Mouse (Mus musculus): Measurements from ENCODE around the gene Sipa1l3. TPM values are rescaled to one million over a fixed set of nuclear protein-coding genes. Genes with fewer than 3 reads are reported as not detected.

Sipa1l3 gene
- total RNA-seq, 2 experiments from 2014 or later = 5.4 to 28.2 TPM

DNA sequence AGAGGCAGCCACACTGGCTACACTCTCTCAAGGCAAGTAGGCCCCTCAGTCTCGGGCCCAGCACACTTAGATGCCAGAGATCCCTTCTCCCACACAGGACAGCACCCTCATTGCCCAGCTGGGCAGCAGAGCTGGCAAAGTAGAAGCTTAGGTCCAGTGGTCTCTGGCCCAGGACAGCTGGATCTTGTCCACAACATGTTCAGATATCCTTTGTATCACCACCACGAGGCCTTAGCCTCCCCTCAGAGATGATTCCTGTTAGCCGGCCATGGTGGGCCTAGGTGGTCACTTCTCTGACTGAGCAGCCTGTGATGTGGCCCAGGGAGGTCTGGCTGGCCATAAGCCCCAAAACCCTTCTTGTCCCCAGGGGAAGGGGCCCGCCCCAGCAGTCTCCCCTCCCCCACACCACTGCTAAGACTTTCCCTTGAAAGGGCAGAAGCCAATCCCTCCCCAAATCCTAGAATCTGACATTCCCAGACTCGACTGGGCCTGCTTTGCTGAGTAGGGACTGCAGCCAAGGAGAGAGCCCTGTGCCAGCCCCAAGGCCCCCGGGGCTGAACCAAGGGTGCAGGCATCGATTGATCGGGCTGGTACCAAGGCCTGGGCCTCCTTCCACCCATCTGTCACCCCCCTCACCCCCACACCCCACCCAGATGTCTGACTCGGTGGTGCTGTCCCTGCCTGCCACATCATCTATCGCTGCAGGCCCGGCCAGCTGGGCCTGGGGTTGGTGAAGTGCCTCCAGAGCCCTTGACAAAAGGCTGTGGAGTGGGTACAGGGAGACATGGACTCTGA is 227.6 kb downstream of the Sipa1l3 start:
- ATAC-seq (replicated peaks; ENCODE audit: poor library complexity) = no peak

DNA sequence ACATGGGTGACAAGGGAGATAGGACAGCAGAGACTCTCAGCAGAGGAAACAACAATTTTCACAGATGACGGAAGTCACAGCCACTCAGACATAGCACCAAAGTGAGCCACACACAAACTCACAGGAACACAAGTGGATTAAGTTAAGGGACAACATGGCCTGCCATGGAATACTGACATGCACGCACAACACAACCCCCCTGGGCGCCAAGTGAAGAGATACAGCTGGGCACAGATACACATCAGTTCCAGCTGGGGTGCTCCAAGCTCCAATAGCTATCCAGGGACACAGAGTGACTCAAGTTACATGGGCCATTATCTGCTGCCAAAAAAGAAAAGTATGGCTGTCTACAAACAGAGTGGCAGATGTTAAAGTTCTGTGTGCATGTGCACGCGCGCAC is 228.6 kb downstream of the Sipa1l3 start:
- ATAC-seq (replicated peaks; ENCODE audit: poor library complexity) = no peak

DNA sequence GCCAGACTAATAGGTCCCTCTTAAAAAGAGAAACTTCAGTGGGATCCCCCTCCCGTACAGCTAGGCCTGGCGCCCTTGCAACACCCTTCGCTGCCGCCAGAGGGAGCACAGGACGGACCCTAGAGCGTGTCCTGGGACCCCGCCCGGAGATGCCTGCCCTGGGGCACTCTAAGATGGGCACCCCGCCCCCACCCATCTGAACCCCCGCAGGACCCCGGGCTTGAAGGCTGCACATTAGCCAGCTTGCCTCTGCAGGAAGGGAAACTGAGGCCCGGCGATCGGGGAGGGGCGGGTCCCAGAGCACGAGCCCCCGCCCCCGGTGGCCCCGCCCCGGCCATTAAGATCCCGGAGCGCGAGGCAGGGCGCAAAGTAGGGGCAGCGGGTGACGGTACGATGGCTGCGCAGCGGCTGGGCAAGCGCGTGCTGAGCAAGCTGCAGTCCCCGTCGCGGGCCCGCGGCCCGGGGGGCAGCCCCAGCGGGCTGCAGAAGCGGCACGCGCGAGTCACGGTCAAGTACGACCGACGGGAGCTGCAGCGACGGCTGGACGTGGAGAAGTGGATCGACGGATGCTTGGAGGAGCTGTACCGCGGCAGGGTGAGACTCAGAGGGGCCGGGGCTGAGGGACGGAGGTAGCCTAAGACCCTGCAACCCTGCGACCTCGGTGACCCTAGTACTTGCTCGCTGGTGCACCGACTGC is 229.4 kb downstream of the Sipa1l3 start, which contains the start of gene Ppp1r14a:
Gene Ppp1r14a (plus strand): TSS at position 367 of the 697 bp plus-strand sequence.
- peak; percentile 84 for ATAC-seq (replicated peaks; ENCODE audit: poor library complexity)

DNA sequence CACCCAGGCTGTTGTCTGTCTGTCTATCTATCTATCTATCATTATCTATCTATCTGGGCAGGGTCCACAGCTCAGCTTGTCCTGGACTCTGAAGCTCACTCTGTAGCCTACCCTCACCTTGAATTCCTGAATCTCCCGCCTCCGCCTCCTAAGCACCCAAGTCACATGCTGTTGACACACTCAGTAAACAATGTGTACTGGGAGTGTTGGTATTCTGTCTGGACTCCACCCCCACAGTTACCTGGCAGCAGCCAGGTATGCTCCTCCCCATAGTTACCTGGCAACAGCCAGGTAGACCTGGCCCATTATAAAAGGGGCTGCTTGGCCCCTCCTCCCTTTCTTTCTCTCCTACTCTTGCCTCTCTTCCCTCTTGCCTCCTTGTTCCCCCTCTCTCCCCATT is 230.4 kb downstream of the Sipa1l3 start:
- ATAC-seq (replicated peaks; ENCODE audit: poor library complexity) = no peak

DNA sequence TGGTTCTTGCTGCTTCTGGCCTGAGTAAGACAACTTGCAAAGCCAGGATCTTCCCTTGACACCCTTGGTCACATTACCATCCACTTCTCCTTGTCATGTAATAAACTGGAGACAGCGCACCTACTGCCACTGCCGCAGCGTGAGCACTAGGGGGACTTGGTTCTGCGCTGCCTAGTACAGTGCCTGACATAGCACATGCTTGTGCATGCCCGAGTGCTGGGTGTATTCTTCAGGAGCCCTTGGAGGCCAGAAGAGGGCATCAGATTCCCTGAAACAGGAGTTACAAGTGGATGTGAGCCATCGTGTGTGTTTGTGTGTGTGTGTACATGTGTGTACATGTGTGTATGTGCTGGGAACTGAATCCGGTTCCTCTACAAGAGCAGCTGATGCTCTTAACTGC is 231.0 kb downstream of the Sipa1l3 start:
- ATAC-seq (replicated peaks; ENCODE audit: poor library complexity) = peak; percentile 26; the same call in 1 of the 2 replicates

GRCm38 (mm10) chr7:29284523-29284922 is 233.9 kb downstream of the Sipa1l3 start:
- ATAC-seq (replicated peaks; ENCODE audit: poor library complexity) = no peak

DNA sequence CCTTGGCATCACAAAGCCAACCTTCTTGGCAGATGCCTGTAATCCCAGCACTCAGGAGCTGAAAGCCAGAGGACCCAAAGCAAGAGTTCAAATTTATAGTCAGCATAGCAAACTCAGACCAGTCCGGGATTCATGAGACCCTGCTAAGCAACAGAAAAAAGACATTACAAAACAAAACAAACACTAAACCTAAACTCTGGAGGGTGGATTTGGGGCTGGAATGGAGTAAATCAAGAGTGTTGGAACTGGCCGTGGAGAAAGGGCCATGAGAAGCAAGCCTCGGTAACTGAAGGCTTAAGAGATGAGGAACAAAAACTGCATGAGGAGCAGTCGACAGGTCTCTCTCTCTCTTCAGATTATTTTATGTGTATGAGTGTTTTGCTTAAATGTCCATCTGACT is 234.6 kb downstream of the Sipa1l3 start:
- no peak for ATAC-seq (replicated peaks; ENCODE audit: poor library complexity)

- peak; percentile 48 for ATAC-seq (replicated peaks; ENCODE audit: poor library complexity)
Observed at GRCm38 (mm10) chr7:29282074-29282554, 236.3 kb downstream of the Sipa1l3 start.

DNA sequence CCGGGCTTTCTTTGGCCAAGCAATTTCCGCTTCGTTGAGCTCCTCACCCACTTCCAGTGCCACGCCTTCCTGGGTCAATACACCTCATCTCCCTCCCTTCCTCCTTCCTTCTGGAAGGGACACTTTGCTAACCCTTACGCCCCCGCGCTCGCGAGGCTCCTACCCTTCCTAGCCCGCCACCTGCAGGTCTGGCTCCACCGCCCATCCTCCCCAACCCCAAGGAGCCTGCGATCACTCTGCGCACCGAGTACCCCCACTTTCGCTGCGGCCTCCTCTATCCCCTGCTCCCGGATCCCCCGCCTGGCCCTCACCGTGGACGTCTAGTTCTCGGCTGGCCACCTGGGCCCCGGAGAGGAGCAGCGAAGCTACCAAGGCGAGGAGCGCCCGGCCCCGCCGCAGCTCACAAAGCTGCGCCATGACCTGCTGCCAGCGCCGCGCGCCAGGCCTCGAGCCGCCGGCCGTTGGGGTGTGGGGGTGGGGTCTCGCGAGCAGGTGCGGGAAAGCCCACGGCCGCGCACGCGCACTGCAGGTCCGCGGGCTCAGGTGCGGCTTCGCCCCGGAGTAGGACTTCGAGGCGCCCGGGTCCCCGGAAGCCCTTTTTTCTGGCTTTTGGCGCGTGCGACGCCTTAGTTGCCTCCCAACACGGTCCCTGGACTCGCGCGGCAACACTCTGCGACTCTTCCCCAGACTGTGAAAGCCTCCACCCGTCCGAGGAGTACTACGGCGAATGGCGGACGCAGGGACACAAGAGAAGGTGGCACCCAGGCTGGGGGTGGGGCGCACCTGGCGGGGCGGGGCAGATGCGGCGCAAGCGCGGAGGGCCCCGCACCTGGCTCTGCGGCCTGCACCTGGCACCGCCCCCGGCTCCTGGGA is 237.0 kb downstream of the Sipa1l3 start, which contains the start of gene Spint2:
Gene Spint2 (minus strand): TSS at position 712 of the 873 bp plus-strand sequence.
- ATAC-seq (replicated peaks; ENCODE audit: poor library complexity) = peak; percentile 51

DNA sequence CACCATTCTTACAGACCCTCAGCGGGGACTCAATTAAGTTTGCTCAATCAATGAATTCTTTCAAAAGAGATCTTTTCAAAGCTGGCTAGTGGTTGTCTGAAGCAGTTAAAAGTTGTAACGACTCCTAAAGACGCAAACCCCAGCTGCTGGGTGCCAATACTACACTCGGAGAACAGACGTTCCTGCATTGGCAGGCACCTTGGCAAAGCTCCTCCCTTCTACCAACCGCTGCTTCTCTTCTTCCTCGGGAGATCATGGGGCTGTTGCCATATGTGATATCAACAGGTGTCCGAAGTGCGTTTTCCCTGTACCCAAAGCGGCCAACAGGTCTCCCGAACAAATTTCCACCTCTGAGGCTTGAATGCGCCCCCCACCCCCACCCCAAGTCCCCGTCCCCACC is 237.6 kb downstream of the Sipa1l3 start:
- peak; percentile 53 for ATAC-seq (replicated peaks; ENCODE audit: poor library complexity)

DNA sequence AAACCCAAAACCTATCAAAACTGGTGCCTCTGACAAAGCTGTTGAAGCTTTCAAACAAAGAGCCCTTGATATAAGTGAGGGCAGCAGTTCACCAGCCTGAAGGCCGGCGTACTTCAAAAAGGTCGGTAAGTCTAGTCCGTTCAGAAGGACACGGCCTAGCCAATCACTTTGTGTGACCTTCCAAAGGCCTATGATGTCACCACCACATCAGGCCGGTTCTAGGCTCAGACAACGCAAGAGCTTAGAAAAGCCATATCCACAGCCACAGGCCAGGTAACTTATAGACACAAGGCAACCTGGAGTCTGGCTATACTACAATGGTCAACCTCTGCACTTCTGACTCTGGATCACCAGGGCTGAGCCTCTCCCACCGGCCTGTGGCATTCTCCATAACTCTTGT is 238.5 kb downstream of the Sipa1l3 start:
- no peak for ATAC-seq (replicated peaks; ENCODE audit: poor library complexity)

DNA sequence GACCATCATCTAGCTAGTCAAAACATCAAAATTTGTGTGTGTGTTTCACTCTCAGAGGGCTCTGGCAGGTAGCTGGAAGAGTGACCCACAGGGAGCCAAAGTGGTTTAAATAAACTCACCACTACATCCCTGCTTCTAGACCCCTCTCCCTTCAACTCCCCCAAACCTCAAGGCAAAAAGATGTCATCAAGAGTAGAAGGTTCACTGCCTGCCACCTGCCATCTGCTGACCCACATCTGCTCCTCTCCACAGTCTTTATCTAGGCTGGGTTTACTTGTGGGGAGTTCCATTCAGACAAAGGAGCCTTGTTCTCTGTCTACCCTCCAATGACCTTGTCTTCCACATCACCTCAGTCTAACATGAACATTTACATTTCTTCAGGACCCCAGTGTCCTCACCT is 239.2 kb downstream of the Sipa1l3 start:
- no peak for ATAC-seq (replicated peaks; ENCODE audit: poor library complexity)

DNA sequence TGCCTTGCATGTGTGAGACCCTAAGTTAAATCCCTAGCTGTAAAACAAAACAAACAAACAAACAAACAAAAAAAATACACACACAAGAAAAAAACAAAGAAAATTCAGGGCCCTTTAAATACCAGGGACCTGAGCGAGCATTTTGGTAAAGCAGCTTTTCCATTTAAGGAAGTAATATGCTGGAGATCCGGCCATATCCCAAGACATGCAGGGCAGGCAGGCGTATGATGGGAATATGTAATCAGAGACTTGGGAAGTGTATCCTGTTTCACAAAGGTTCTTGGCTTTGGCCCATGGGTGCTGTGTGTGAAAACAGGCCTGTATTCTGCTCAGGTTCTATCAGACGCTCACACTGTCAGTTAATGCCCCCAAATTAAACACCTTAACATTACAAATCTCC is 240.9 kb downstream of the Sipa1l3 start:
- ATAC-seq (replicated peaks; ENCODE audit: poor library complexity) = no peak

DNA sequence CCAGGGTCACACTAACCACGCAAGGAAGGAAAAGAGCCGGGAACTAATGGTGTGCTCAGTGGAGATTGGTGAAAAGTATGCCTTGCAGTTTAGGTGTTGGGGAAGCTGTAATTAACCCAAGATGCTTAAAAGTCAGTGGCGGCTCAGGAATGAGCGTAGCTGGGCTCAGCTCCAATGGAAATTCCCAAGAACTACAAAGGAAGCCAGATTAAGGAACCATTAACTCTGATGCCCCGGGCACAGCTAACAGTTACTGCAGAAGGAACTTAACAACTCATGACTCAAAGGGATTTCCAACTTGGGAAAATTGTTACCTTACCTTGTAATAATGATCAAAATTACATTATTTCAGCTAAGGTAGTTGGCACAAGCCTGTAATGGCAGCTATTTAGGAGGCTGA is 241.7 kb downstream of the Sipa1l3 start:
- no peak for ATAC-seq (replicated peaks; ENCODE audit: poor library complexity)

- peak; percentile 65 for ATAC-seq (replicated peaks; ENCODE audit: poor library complexity)
Observed at GRCm38 (mm10) chr7:29271687-29272465, 246.6 kb downstream of the Sipa1l3 start.

DNA sequence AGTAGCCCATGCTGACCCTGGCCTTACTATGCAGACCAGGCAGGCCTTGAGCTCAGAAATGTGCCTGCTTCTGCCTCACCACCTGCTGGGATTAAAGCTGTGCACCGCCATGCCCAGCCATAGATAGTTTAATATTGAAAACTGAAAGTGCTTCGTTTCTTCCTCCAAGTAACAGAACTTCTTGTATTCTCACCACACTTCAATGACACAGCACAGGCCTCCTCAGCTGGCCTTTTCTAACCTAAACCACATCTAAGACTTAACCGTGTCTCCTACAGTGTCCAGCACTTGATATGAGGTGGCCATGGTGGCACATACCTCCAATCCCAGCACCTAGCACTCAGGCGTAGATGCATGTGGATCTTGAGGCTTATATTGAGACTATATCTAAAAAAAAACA is 248.0 kb downstream of the Sipa1l3 start:
- peak; percentile 44 for ATAC-seq (replicated peaks; ENCODE audit: poor library complexity)
